Mouse (Mus musculus) MEL (cell line): ENCODE data around the gene Prkce. TPM values are rescaled to one million over a fixed set of nuclear protein-coding genes. Genes with fewer than 3 reads are reported as not detected.

Experiments
- DNase-seq: peaks from one replicate; pipeline ENCODE4 v3.0.0; 2011; ENCODE audit warnings: low read depth, low spot score
- H3K27ac ChIP-seq: 2 replicates; pipeline ENCODE4 v1.5.1; 2012; ENCODE audit warnings: low read depth, mild to moderate bottlenecking, control low read depth, low read length, moderate library complexity; ENCODE audit not compliant: control insufficient read depth
- H3K27me3 ChIP-seq, 2 experiments: fragments of 150-350 bp in 1 of 2; sonication (generic) in 1 of 2; 2 replicates each; pipeline ENCODE4 v1.6.1; 2012; ENCODE audit warnings: low read length in 2 of 2, mild to moderate bottlenecking in 2 of 2, improper control_type of control experiment in 1 of 2, moderate library complexity in 1 of 2; ENCODE audit not compliant: insufficient read depth in 2 of 2, control insufficient read depth in 1 of 2
- H3K36me3 ChIP-seq, 2 experiments: 2 replicates each; pipeline ENCODE4 v1.6.1; 2012 to 2014; ENCODE audit warnings: low read length in 2 of 2, improper control_type of control experiment in 1 of 2, inconsistent platforms in 1 of 2, mild to moderate bottlenecking in 1 of 2; ENCODE audit not compliant: insufficient read depth in 2 of 2, control insufficient read depth in 1 of 2
- H3K4me1 ChIP-seq, 2 experiments: fragments of 150-350 bp in 1 of 2; sonication (generic) in 1 of 2; 2 replicates each; pipeline ENCODE4 v1.6.1; 2012; ENCODE audit warnings: low read length in 2 of 2, improper control_type of control experiment in 1 of 2, mild to moderate bottlenecking in 1 of 2; ENCODE audit not compliant: insufficient read depth in 2 of 2, control insufficient read depth in 1 of 2
- H3K4me3 ChIP-seq, 2 experiments: fragments of 150-350 bp in 1 of 2; sonication (generic) in 1 of 2; 2 replicates each; pipeline ENCODE4 v1.5.1; 2012; ENCODE audit warnings: low read depth in 2 of 2, low read length in 2 of 2, mild to moderate bottlenecking in 2 of 2, moderate library complexity in 2 of 2, control low read depth in 1 of 2, improper control_type of control experiment in 1 of 2; ENCODE audit not compliant: control insufficient read depth in 1 of 2, insufficient read depth in 1 of 2
- H3K79me2 ChIP-seq: 2 replicates; pipeline ENCODE4 v1.6.1; 2012; ENCODE audit warnings: mild to moderate bottlenecking, low read length, moderate library complexity; ENCODE audit not compliant: control insufficient read depth, poor library complexity, insufficient read depth
- H3K9ac ChIP-seq: 2 replicates; pipeline ENCODE4 v1.6.1; 2012; ENCODE audit warnings: low read depth, mild to moderate bottlenecking, control low read depth, low read length, moderate library complexity; ENCODE audit not compliant: control insufficient read depth, poor library complexity, severe bottlenecking
- H3K9me3 ChIP-seq: fragments of 150-350 bp; sonication (generic); replicated peaks from 2 replicates; pipeline ENCODE4 v1.6.1; 2012; ENCODE audit warnings: mild to moderate bottlenecking, low read length, improper control_type of control experiment, moderate library complexity; ENCODE audit not compliant: insufficient read depth
- BHLHE40 ChIP-seq: IDR thresholded peaks from 2 replicates; pipeline ENCODE4 v1.6.1; 2012; ENCODE audit warnings: low read depth, mild to moderate bottlenecking, inconsistent platforms, low read length, improper control_type of control experiment, borderline replicate concordance
- CHD1 ChIP-seq: IDR thresholded peaks from 2 replicates; pipeline ENCODE4 v1.6.1; 2012; ENCODE audit warnings: low read depth, mild to moderate bottlenecking, inconsistent platforms, low read length, improper control_type of control experiment
- CHD2 ChIP-seq: IDR thresholded peaks from 2 replicates; pipeline ENCODE4 v1.6.1; 2011; ENCODE audit warnings: low read length, improper control_type of control experiment
- CTCF ChIP-seq, 3 experiments: IDR thresholded peaks in 2 of 3; conservative IDR thresholded peaks in 1 of 3; 2 replicates each; pipeline ENCODE4 v1.5.1; 2011 to 2012; ENCODE audit warnings: low read length in 3 of 3, low read depth in 2 of 3, mild to moderate bottlenecking in 2 of 3, improper control_type of control experiment in 1 of 3, inconsistent platforms in 1 of 3, mixed read lengths in 1 of 3, moderate library complexity in 1 of 3; ENCODE audit not compliant: control insufficient read depth in 1 of 3, insufficient read depth in 1 of 3, poor library complexity in 1 of 3, severe bottlenecking in 1 of 3
- ELF1 ChIP-seq: IDR thresholded peaks from 2 replicates; pipeline ENCODE4 v1.6.1; 2014; ENCODE audit warnings: low read depth, mild to moderate bottlenecking, inconsistent platforms, low read length, improper control_type of control experiment, moderate library complexity
- EP300 ChIP-seq, 2 experiments: IDR thresholded peaks; 2 replicates each; pipeline ENCODE4 v1.6.1; 2011; ENCODE audit warnings: improper control_type of control experiment in 2 of 2, low read length in 2 of 2, low read depth in 1 of 2, mild to moderate bottlenecking in 1 of 2
- ETS1 ChIP-seq: IDR thresholded peaks from 2 replicates; pipeline ENCODE4 v1.6.1; 2012; ENCODE audit warnings: low read depth, mild to moderate bottlenecking, inconsistent platforms, low read length, improper control_type of control experiment, moderate library complexity
- GABPA ChIP-seq: IDR thresholded peaks from 2 replicates; pipeline ENCODE4 v1.6.1; 2012; ENCODE audit warnings: low read depth, mild to moderate bottlenecking, inconsistent platforms, low read length, improper control_type of control experiment, moderate library complexity
- GATA1 ChIP-seq: IDR thresholded peaks from 2 replicates; pipeline ENCODE4 v1.6.1; 2011; ENCODE audit warnings: low read depth, low read length, improper control_type of control experiment
- JUND ChIP-seq: IDR thresholded peaks from 2 replicates; pipeline ENCODE4 v1.6.1; 2011; ENCODE audit warnings: low read depth, mild to moderate bottlenecking, improper control_type of control experiment, low read length
- MAFK ChIP-seq: IDR thresholded peaks from 2 replicates; pipeline ENCODE4 v1.6.1; 2011; ENCODE audit warnings: low read depth, mild to moderate bottlenecking, low read length, improper control_type of control experiment, borderline replicate concordance
- MAX ChIP-seq: IDR thresholded peaks from 2 replicates; pipeline ENCODE4 v1.6.1; 2011; ENCODE audit warnings: low read length, improper control_type of control experiment
- MAZ ChIP-seq: IDR thresholded peaks from 2 replicates; pipeline ENCODE4 v1.6.1; 2012; ENCODE audit warnings: low read depth, mild to moderate bottlenecking, inconsistent platforms, low read length, improper control_type of control experiment
- MEF2A ChIP-seq: IDR thresholded peaks from 2 replicates; pipeline ENCODE4 v1.6.1; 2014; ENCODE audit warnings: low read depth, mild to moderate bottlenecking, inconsistent platforms, low read length, improper control_type of control experiment; ENCODE audit not compliant: poor library complexity, insufficient replicate concordance, severe bottlenecking; ENCODE audit errors: extremely low read depth
- MXI1 ChIP-seq: IDR thresholded peaks from 2 replicates; pipeline ENCODE4 v1.6.1; 2011; ENCODE audit warnings: mild to moderate bottlenecking, low read depth, low read length, improper control_type of control experiment
- MYB ChIP-seq: IDR thresholded peaks from 2 replicates; pipeline ENCODE4 v1.6.1; 2011; ENCODE audit warnings: mild to moderate bottlenecking, low read depth, low read length, improper control_type of control experiment
- NELFE ChIP-seq: IDR thresholded peaks from 2 replicates; pipeline ENCODE4 v1.6.1; 2011; ENCODE audit warnings: low read depth, low read length, improper control_type of control experiment
- NRF1 ChIP-seq: IDR thresholded peaks from 2 replicates; pipeline ENCODE4 v1.6.1; 2014; ENCODE audit warnings: low read depth, mild to moderate bottlenecking, inconsistent platforms, low read length, improper control_type of control experiment, moderate library complexity; ENCODE audit not compliant: poor library complexity, insufficient read depth, severe bottlenecking
- POLR2A ChIP-seq, 2 experiments: IDR thresholded peaks; 2 replicates each; pipeline ENCODE4 v1.6.1; 2011 to 2012; ENCODE audit warnings: low read length in 2 of 2, mild to moderate bottlenecking in 2 of 2, control low read depth in 1 of 2, improper control_type of control experiment in 1 of 2, low read depth in 1 of 2, moderate library complexity in 1 of 2; ENCODE audit not compliant: control insufficient read depth in 1 of 2, insufficient read depth in 1 of 2, poor library complexity in 1 of 2
- POLR2AphosphoS2 ChIP-seq: IDR thresholded peaks from 2 replicates; pipeline ENCODE4 v1.6.1; 2011; ENCODE audit warnings: low read length, improper control_type of control experiment
- RAD21 ChIP-seq: IDR thresholded peaks from 2 replicates; pipeline ENCODE4 v1.6.1; 2011; ENCODE audit warnings: mild to moderate bottlenecking, low read depth, low read length, improper control_type of control experiment
- SIN3A ChIP-seq: IDR thresholded peaks from 2 replicates; pipeline ENCODE4 v1.6.1; 2012; ENCODE audit warnings: low read length, improper control_type of control experiment, inconsistent platforms
- TAL1 ChIP-seq: IDR thresholded peaks from 2 replicates; pipeline ENCODE4 v1.6.1; 2012; ENCODE audit warnings: mild to moderate bottlenecking, inconsistent platforms, low read length, moderate library complexity, mixed read lengths
- TBP ChIP-seq: IDR thresholded peaks from 2 replicates; pipeline ENCODE4 v1.8.0; 2011; ENCODE audit warnings: low read depth, low read length, improper control_type of control experiment
- TCF12 ChIP-seq: IDR thresholded peaks from 2 replicates; pipeline ENCODE4 v1.6.1; 2014; ENCODE audit warnings: low read depth, mild to moderate bottlenecking, inconsistent platforms, low read length, improper control_type of control experiment, moderate library complexity
- USF1 ChIP-seq: IDR thresholded peaks from 2 replicates; pipeline ENCODE4 v1.6.1; 2014; ENCODE audit warnings: low read depth, mild to moderate bottlenecking, inconsistent platforms, low read length, improper control_type of control experiment, moderate library complexity
- USF2 ChIP-seq, 2 experiments: IDR thresholded peaks; 2 replicates each; pipeline ENCODE4 v1.6.1; 2011 to 2012; ENCODE audit warnings: improper control_type of control experiment in 2 of 2, low read length in 2 of 2, borderline replicate concordance in 1 of 2, inconsistent platforms in 1 of 2, low read depth in 1 of 2, mild to moderate bottlenecking in 1 of 2; ENCODE audit not compliant: insufficient read depth in 1 of 2
- ZC3H11A ChIP-seq: IDR thresholded peaks from 2 replicates; pipeline ENCODE4 v1.6.1; 2012; ENCODE audit warnings: low read depth, mild to moderate bottlenecking, inconsistent platforms, low read length, improper control_type of control experiment
- ZNF384 ChIP-seq: IDR thresholded peaks from 2 replicates; pipeline ENCODE4 v1.6.1; 2012; ENCODE audit warnings: low read depth, mild to moderate bottlenecking, inconsistent platforms, low read length, improper control_type of control experiment
- polyA plus RNA-seq, 2 experiments: library from polyadenylated mRNA; stranded (reverse) in 1 of 2; unstranded in 1 of 2; fragments of >175 nt in 1 of 2; fragments of >200 nt in 1 of 2; gene quantifications; 2 replicates each; pipeline versions ENCODE4 v1.2.1 to v1.2.4; 2012; ENCODE audit warnings: low replicate concordance in 2 of 2, low read depth in 1 of 2; ENCODE audit not compliant: insufficient read length in 2 of 2, insufficient read depth in 1 of 2, missing spikeins in 1 of 2
- total RNA-seq: library from RNA; depleted of rRNA; stranded (reverse); fragments of 300-350 nt; gene quantifications from 2 replicates; pipeline ENCODE4 v1.2.3, GENCODE M21; 2012

Prkce gene
- total and polyA plus RNA-seq, 3 experiments = 3.0 to 5.3 TPM; not detected in 1

GRCm38 (mm10) chr17:86300774-86301595 lies 133.4 kb downstream of the Prkce start (continued):
- peak; percentile 90 for TF ChIP-seq TCF12
- no peak; the same call in 1 of the 2 replicates for TF ChIP-seq NELFE
- no peak for TF ChIP-seq USF2 (IDR thresholded peaks at IDR 0.05; ENCODE audit: borderline replicate concordance in 1 of 2, insufficient read depth in 1 of 2, low read depth in 1 of 2, low read length in 2 of 2)
- peak; percentile 38 to 75 for TF ChIP-seq EP300 (IDR thresholded peaks at IDR 0.05; ENCODE audit: low read depth in 1 of 2, low read length in 2 of 2)
- no peak for TF ChIP-seq MAZ
- TF ChIP-seq TAL1 = peak; percentile 91
- TF ChIP-seq ZNF384 = no peak
- TF ChIP-seq SIN3A = peak; percentile 78
- TF ChIP-seq GABPA = no peak
- TF ChIP-seq RAD21 = no peak
- no peak for TF ChIP-seq MAFK
- peak; percentile 84 for TF ChIP-seq TBP
- peak; percentile 55; the same call in 1 of the 2 replicates for TF ChIP-seq ELF1
- peak; percentile 92 for TF ChIP-seq ETS1
- TF ChIP-seq CTCF (IDR thresholded peaks at IDR 0.05 in 2 of 3, conservative IDR thresholded peaks at IDR 0.05 in 1 of 3; ENCODE audit: control insufficient read depth in 1 of 3, insufficient read depth in 1 of 3, low read depth in 2 of 3, low read length in 3 of 3, poor library complexity in 1 of 3, severe bottlenecking in 1 of 3) = no peak
- no peak for TF ChIP-seq USF1
- no peak for TF ChIP-seq NRF1

GRCm38 (mm10) chr17:86302266-86302665 lies 134.7 kb downstream of the Prkce start:
- Histone ChIP-seq H3K27ac (no peak overlapping the region), H3K27me3 (no peaks in the 10 kb centered on the region), H3K4me3 (no peak overlapping the region), H3K79me2 (no peaks in the 10 kb centered on the region), H3K4me1 (peaks cover 20 to 33% of the 10 kb centered on the region in 2 experiments), H3K9ac (no peak overlapping the region), H3K36me3 (peaks cover 0 to 28% of the 10 kb centered on the region in 2 experiments; a peak in 2 of 4 replicates), H3K9me3 (no peaks in the 10 kb centered on the region)
- no peak for DNase-seq
- no peak for TF ChIP-seq MEF2A
- TF ChIP-seq POLR2AphosphoS2 = no peak
- no peak for TF ChIP-seq BHLHE40
- no peak for TF ChIP-seq GATA1
- TF ChIP-seq TCF12 = no peak
- no peak for TF ChIP-seq POLR2A (IDR thresholded peaks at IDR 0.05; ENCODE audit: control insufficient read depth in 1 of 2, insufficient read depth in 1 of 2, low read depth in 1 of 2, low read length in 2 of 2, poor library complexity in 1 of 2)
- TF ChIP-seq USF1 = no peak
- TF ChIP-seq CHD2 = no peak
- no peak for TF ChIP-seq MYB
- no peak for TF ChIP-seq MAX
- no peak for TF ChIP-seq CHD1
- TF ChIP-seq NELFE = no peak
- TF ChIP-seq ZC3H11A = no peak
- no peak for TF ChIP-seq MXI1
- no peak for TF ChIP-seq JUND
